Mouse (Mus musculus) liver, embryonic 13.5 days (tissue): ENCODE data around the gene Setd3. TPM values are rescaled to one million over a fixed set of nuclear protein-coding genes. Genes with fewer than 3 reads are reported as not detected.

Experiments
- ATAC-seq: fragments of 200-750 bp; cut with Nextera tagmentation; 2 replicates; pipeline ENCODE4 v1.8.0; 2017; ENCODE audit warnings: low read depth, mild to moderate bottlenecking, moderate number of reproducible peaks, moderate library complexity
- DNase-seq: peaks from one replicate; pipeline ENCODE4 v3.0.0; 2022
- H3K27ac ChIP-seq: fragments of 300-500 bp; sonication (generic); 2 replicates; pipeline ENCODE4 v1.5.1; 2015; ENCODE audit warnings: moderate library complexity, mild to moderate bottlenecking, inconsistent platforms
- H3K27me3 ChIP-seq: fragments of 300-500 bp; sonication (generic); 2 replicates; pipeline ENCODE4 v1.6.1; 2015; ENCODE audit warnings: mild to moderate bottlenecking, inconsistent platforms
- H3K36me3 ChIP-seq: fragments of 300-500 bp; sonication (generic); 2 replicates; pipeline ENCODE4 v1.6.1; 2015; ENCODE audit warnings: mild to moderate bottlenecking, inconsistent platforms
- H3K4me1 ChIP-seq: fragments of 300-500 bp; sonication (generic); replicated peaks from 2 replicates; pipeline ENCODE4 v1.6.1; 2015; ENCODE audit warnings: inconsistent platforms
- H3K4me2 ChIP-seq: fragments of 300-500 bp; sonication (generic); 2 replicates; pipeline ENCODE4 v1.6.1; 2015; ENCODE audit warnings: inconsistent platforms, mild to moderate bottlenecking, moderate library complexity
- H3K4me3 ChIP-seq: fragments of 300-500 bp; sonication (generic); replicated peaks from 2 replicates; pipeline ENCODE4 v1.5.1; 2015; ENCODE audit warnings: mild to moderate bottlenecking, inconsistent platforms
- H3K9ac ChIP-seq: fragments of 300-500 bp; sonication (generic); 2 replicates; pipeline ENCODE4 v1.6.1; 2015; ENCODE audit warnings: mild to moderate bottlenecking, inconsistent platforms
- H3K9me3 ChIP-seq: fragments of 300-500 bp; sonication (generic); replicated peaks from 2 replicates; pipeline ENCODE4 v1.6.1; 2016; ENCODE audit warnings: inconsistent platforms
- WGBS: fragments of 180-500 bp; shearing (Covaris S2); methylation state at CpG from one replicate; pipeline ENCODE4 v1.1.7; 2015; ENCODE audit not compliant: insufficient replicate concordance; 5-methylcytosine and 5-hydroxymethylcytosine counted together
- polyA plus RNA-seq: library from polyadenylated mRNA; unstranded; fragments of >200 nt; fragmentation: Nextera tagmentation; extraction: Ambion mirVana; gene quantifications from 2 replicates; pipeline ENCODE4 v1.2.1, GENCODE M21; 2015

The Setd3 gene
- 56.6 and 71.5 TPM in 2 replicates for polyA plus RNA-seq

- H3K4me3 ChIP-seq: peak within 1 kb of the TSS; percentile 97
- H3K27me3 ChIP-seq: no peaks in the 10 kb centered on the region
- peaks cover 41% of the 10 kb centered on the region for H3K4me1 ChIP-seq
- no peaks in the 10 kb centered on the region for H3K9me3 ChIP-seq
- peak within 1 kb of the TSS; percentile 97 for H3K9ac ChIP-seq
- WGBS: 0% methylated on average over 5 of the region's 9 CpGs
- DNase-seq (no peak), ATAC-seq (no peak)
- peaks cover 29% of the 10 kb centered on the region for H3K36me3 ChIP-seq
- H3K4me2 ChIP-seq: peak within 1 kb of the TSS; percentile 93
- H3K27ac ChIP-seq: peak within 1 kb of the TSS; percentile 95
Measured at GRCm38 (mm10) chr12:108179246-108179320, at the start of gene Setd3. Gene Setd3, minus strand, starts transcription at chr12:108179314.

- ATAC-seq: no peak
- WGBS: 71% methylated on average over 16 of the region's 16 CpGs
Measured at GRCm38 (mm10) chr12:108227527-108227926, 48.4 kb upstream of the Setd3 start.

DNA sequence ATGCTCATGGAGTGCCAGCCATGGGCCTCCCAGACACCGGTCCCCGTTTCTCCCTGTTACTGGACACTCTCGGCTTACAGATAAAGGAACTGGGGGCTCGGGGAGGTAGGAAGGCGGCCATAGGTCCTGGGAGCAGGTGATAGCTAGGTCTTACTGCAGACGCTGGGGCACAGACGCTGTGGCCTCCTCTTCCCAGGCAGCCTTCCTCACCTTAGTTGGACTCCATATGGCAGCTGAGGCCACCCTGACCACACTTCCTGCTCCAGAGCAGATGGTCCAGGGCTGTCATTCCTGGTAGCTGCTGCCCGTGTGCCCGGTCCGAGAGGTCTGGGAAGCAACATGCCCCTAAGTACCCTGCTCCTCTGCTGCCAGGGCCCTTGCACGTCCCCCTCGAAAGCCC is 47.8 kb upstream of the Setd3 start:
- no peak for ATAC-seq
- no peak overlapping the region for H3K27ac ChIP-seq
- no peaks in the 10 kb centered on the region for H3K9me3 ChIP-seq

More at GRCm38 (mm10) chr12:108227527-108227926, 48.4 kb upstream of the Setd3 start:
- DNase-seq: no peak
- no peaks in the 10 kb centered on the region for H3K27me3 ChIP-seq
- no peaks in the 10 kb centered on the region for H3K9me3 ChIP-seq
- no peak overlapping the region for H3K27ac ChIP-seq
- no peak overlapping the region for H3K9ac ChIP-seq
- peaks cover 21% of the 10 kb centered on the region for H3K4me1 ChIP-seq
- no peak overlapping the region for H3K4me3 ChIP-seq
- no peaks in the 10 kb centered on the region for H3K36me3 ChIP-seq
- no peak overlapping the region for H3K4me2 ChIP-seq

DNA sequence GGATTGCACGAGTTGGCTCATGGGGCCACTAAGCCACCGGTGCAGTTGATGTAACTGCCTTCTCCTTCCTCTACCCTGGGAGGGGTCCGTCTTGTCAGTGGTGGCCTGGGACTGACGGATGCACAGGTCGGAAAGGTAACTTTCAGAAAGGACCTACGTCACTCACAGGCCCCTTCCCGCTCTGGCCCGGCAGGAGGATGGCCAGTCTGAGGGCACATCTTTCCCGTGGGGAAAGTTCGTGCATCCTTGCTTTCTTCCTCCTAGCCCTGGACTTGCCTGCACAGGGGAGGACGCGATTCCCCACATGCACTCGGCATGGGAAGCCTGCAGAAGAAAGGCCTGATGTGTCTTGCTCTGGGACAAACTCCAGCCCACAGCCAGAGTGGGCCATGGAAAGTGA is 47.1 kb upstream of the Setd3 start:
- no peaks in the 10 kb centered on the region for H3K27me3 ChIP-seq
- no peak overlapping the region for H3K4me3 ChIP-seq
- WGBS: 69% methylated on average over 13 of the region's 13 CpGs
- no peak overlapping the region for H3K9ac ChIP-seq
- no peak overlapping the region for H3K4me2 ChIP-seq
- peaks cover 18% of the 10 kb centered on the region for H3K4me1 ChIP-seq
- ATAC-seq (no peak), DNase-seq (no peak)
- no peaks in the 10 kb centered on the region for H3K36me3 ChIP-seq
- H3K9me3 ChIP-seq: no peaks in the 10 kb centered on the region
- no peak overlapping the region for H3K27ac ChIP-seq

More for the DNA sequence above, 47.8 kb upstream of the Setd3 start:
- Histone ChIP-seq H3K27me3 (no peaks in the 10 kb centered on the region), H3K4me3 (no peak overlapping the region), H3K9ac (no peak overlapping the region), H3K4me2 (no peak overlapping the region), H3K4me1 (peaks cover 21% of the 10 kb centered on the region), H3K36me3 (no peaks in the 10 kb centered on the region)
- no peak for DNase-seq
- 61% methylated on average over 12 of the region's 12 CpGs for WGBS

DNA sequence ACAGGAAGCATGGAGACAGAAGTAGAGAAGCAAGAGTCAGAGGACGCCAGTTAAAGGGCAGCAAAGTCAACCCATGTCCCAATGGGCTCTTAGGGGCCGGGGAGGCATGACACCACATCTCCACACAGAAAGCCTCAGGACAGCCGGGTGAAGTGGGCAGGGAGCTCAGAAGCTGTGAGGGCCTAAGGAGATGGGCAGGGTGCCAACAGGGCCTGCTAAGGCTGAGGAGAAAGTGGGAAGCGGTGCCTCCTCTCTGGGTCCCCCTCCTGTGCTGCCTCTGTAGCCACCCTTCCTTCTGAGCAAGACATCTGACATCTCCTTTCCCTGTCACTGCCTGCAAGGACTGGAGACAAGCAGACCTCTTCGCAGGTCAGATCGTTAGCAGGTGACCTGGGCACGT is 46.7 kb upstream of the Setd3 start:
- no peak for ATAC-seq
- Histone ChIP-seq H3K9ac (no peak overlapping the region), H3K36me3 (no peaks in the 10 kb centered on the region), H3K9me3 (no peaks in the 10 kb centered on the region), H3K4me3 (no peak overlapping the region), H3K27me3 (no peaks in the 10 kb centered on the region), H3K4me2 (no peak overlapping the region), H3K4me1 (peaks cover 14% of the 10 kb centered on the region), H3K27ac (no peak overlapping the region)
- DNase-seq: no peak
- 51% methylated on average over 7 of the region's 7 CpGs for WGBS

GRCm38 (mm10) chr12:108223357-108223756 is 44.2 kb upstream of the Setd3 start:
- 72% methylated on average over 8 of the region's 8 CpGs for WGBS
- ATAC-seq: no peak

GRCm38 (mm10) chr12:108221712-108222111 is 42.6 kb upstream of the Setd3 start:
- Histone ChIP-seq H3K4me1 (peaks cover 6% of the 10 kb centered on the region; the same call in 1 of the 2 replicates), H3K4me3 (no peak overlapping the region), H3K9me3 (no peaks in the 10 kb centered on the region), H3K27ac (no peak overlapping the region), H3K36me3 (no peaks in the 10 kb centered on the region), H3K4me2 (no peak overlapping the region), H3K9ac (no peak overlapping the region), H3K27me3 (no peaks in the 10 kb centered on the region)
- 75% methylated on average over 7 of the region's 7 CpGs for WGBS
- ATAC-seq (no peak), DNase-seq (no peak)

More at GRCm38 (mm10) chr12:108223357-108223756, 44.2 kb upstream of the Setd3 start:
- Histone ChIP-seq H3K36me3 (no peaks in the 10 kb centered on the region), H3K4me3 (no peak overlapping the region), H3K4me2 (no peak overlapping the region), H3K4me1 (peaks cover 6% of the 10 kb centered on the region; the same call in 1 of the 2 replicates), H3K9ac (no peak overlapping the region), H3K27me3 (no peaks in the 10 kb centered on the region), H3K9me3 (no peaks in the 10 kb centered on the region), H3K27ac (no peak overlapping the region)
- no peak for DNase-seq

- no peaks in the 10 kb centered on the region for H3K36me3 ChIP-seq
- H3K27ac ChIP-seq: no peak overlapping the region
- H3K4me1 ChIP-seq: peaks cover 6% of the 10 kb centered on the region; the same call in 1 of the 2 replicates
- H3K4me3 ChIP-seq: no peak overlapping the region
- no peak overlapping the region for H3K4me2 ChIP-seq
- 52% methylated on average over 10 of the region's 10 CpGs for WGBS
- H3K9ac ChIP-seq: no peak overlapping the region
- DNase-seq: no peak
- no peaks in the 10 kb centered on the region for H3K27me3 ChIP-seq
- no peak for ATAC-seq
- no peaks in the 10 kb centered on the region for H3K9me3 ChIP-seq
Measured at GRCm38 (mm10) chr12:108221206-108221605, 42.1 kb upstream of the Setd3 start.

- no peaks in the 10 kb centered on the region for H3K27me3 ChIP-seq
- no peak overlapping the region for H3K4me2 ChIP-seq
- 76% methylated on average over 12 of the region's 12 CpGs for WGBS
- DNase-seq (no peak), ATAC-seq (no peak)
- no peaks in the 10 kb centered on the region for H3K36me3 ChIP-seq
- H3K9ac ChIP-seq: no peak overlapping the region
- H3K27ac ChIP-seq: no peak overlapping the region
- H3K4me1 ChIP-seq: peaks cover 6% of the 10 kb centered on the region; the same call in 1 of the 2 replicates
- H3K4me3 ChIP-seq: no peak overlapping the region
- H3K9me3 ChIP-seq: no peaks in the 10 kb centered on the region
Measured at GRCm38 (mm10) chr12:108220621-108221020, 41.5 kb upstream of the Setd3 start.

GRCm38 (mm10) chr12:108219825-108220616 is 40.9 kb upstream of the Setd3 start:
- DNase-seq: no peak
- H3K4me1 ChIP-seq: peaks cover 6% of the 10 kb centered on the region; the same call in 1 of the 2 replicates
- WGBS: 68% methylated on average over 21 of the region's 21 CpGs
- no peak overlapping the region for H3K4me3 ChIP-seq
- no peak overlapping the region for H3K9ac ChIP-seq
- H3K36me3 ChIP-seq: no peaks in the 10 kb centered on the region
- H3K27me3 ChIP-seq: no peaks in the 10 kb centered on the region
- no peaks in the 10 kb centered on the region for H3K9me3 ChIP-seq
- no peak for ATAC-seq
- H3K27ac ChIP-seq: no peak overlapping the region
- H3K4me2 ChIP-seq: no peak overlapping the region

GRCm38 (mm10) chr12:108219163-108219562 is 40.0 kb upstream of the Setd3 start:
- peaks cover 8% of the 10 kb centered on the region; the same call in 1 of the 2 replicates for H3K4me1 ChIP-seq
- no peak overlapping the region for H3K27ac ChIP-seq
- no peak overlapping the region for H3K4me2 ChIP-seq
- no peak overlapping the region for H3K4me3 ChIP-seq
- 63% methylated on average over 15 of the region's 15 CpGs for WGBS
- H3K36me3 ChIP-seq: no peaks in the 10 kb centered on the region
- H3K9ac ChIP-seq: no peak overlapping the region
- no peaks in the 10 kb centered on the region for H3K27me3 ChIP-seq
- no peak for ATAC-seq
- DNase-seq: no peak
- no peaks in the 10 kb centered on the region for H3K9me3 ChIP-seq

DNA sequence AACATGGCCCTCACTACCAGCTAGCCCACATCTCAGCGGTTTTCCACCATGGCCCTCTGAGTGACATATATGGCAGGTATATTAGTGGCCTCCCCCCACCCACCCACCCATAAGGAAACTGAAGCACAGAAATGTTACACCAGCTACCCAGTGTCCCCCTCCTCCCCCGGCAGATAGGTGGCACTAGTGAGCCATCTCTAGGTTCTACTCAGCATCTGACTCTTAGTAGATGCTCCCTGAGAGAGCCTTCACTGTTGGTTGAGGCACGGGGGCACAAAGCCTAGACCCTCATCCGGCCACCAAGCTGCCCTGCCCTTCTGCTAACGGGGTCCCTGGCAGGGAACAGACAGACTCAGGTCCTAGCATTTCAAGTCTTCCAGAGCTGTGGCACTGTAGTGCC is 38.5 kb upstream of the Setd3 start:
- H3K4me1 ChIP-seq: peaks cover 17% of the 10 kb centered on the region
- H3K27ac ChIP-seq: no peak overlapping the region
- ATAC-seq (no peak), DNase-seq (no peak)
- H3K9ac ChIP-seq: no peak overlapping the region
- H3K36me3 ChIP-seq: no peaks in the 10 kb centered on the region
- no peak overlapping the region for H3K4me2 ChIP-seq
- 45% methylated on average over 5 of the region's 5 CpGs for WGBS
- H3K4me3 ChIP-seq: no peak overlapping the region
- H3K27me3 ChIP-seq: no peaks in the 10 kb centered on the region
- no peaks in the 10 kb centered on the region for H3K9me3 ChIP-seq
